Mouse (Mus musculus) lung, postnatal 25 days (tissue): ENCODE results near the gene Abcd3.
"Not testable (repeated sequence)": the region's sequence is repeated elsewhere in the genome, so short reads cannot be mapped to it uniquely, and the experiment has no call there.

Experiments
- DNase-seq: peaks from one replicate; pipeline ENCODE4 v3.0.0; 2022; ENCODE audit warnings: low spot score

Gene Abcd3

GRCm38 (mm10) chr3:121818736-121819396 lies 3.8 kb upstream of the Abcd3 start:
- DNase-seq: no peak

DNA sequence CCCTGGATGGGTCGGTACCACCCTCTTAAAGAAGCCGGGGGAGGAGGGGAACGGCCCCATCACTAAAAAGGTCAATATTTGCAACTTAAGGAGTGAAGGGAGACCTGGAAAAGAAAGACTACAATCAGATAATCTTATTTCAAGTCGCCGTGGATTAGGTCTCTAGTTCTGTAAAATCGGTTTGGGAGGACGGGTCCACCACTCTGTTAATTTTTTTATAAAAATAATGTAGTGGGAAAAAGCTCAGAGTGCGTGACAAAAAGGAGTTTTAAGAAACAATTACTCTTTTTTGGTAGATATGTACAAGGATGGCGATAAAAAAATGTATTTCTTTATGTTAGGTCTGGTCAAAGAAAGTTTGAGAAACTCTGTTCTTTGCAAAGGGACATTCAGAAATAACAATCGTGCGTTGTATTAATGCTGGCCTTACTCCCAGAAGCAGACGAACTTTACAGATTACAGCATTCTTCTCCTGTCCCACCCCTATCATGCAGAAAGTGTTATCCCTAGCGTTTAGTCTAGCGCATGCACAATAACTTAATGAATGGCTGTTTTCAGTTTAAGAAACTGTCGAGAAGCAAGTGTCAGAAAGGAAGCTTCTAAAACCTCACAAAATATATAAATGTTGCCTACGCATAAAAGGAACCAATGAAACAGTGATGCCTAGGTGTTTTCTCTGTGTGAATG lies 590 bp upstream of the Abcd3 start:
- no peak for DNase-seq

DNA sequence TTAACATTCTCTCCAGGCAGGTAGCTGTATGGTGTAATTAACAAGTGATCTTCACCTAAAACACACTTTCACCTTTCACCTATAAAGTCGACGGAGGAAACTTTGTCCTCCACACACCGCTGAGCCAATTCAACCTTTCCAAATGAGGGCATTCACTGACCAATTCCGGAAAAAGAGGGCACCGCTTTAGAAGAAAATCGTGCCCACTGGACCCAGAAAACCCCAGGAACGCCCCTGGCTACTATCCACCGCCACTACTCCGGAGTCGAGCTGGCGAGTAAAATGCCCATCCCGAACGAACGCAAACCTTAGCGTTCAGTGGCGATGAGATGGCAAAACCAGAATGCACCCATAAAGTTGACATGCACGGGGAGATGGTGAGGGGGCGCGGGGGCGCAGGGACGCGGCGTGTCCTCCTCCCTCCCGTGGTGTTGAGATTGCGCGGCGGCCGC lies 663 bp downstream of the Abcd3 start:
- peak; percentile 21 for DNase-seq

- DNase-seq: no peak
These were observed 1.3 kb downstream of the Abcd3 start for GRCm38 (mm10) chr3:121813834-121814233.

DNA sequence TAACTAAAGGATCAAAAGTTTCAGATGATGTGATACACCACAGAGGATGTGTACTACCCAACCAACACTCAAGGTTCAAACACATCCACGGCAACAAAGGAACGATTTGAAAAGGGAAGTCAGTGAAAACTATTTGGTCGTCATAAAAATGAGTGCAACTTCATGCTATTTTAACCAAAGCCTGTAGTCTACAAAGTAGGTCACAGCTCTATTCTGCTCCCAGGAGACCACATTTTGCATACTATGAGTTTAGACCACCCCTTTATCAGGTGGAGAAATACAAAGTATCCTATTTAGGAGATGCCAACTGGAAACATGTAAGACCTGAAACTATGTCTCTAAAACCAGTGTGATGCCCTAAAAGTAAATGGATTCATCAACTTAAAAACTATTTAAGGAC lies 6.9 kb downstream of the Abcd3 start:
- no peak for DNase-seq

- DNase-seq: no peak
These were observed 20.9 kb downstream of the Abcd3 start for GRCm38 (mm10) chr3:121794214-121794613.

GRCm38 (mm10) chr3:121792246-121792645 lies 22.9 kb downstream of the Abcd3 start:
- no peak for DNase-seq

DNA sequence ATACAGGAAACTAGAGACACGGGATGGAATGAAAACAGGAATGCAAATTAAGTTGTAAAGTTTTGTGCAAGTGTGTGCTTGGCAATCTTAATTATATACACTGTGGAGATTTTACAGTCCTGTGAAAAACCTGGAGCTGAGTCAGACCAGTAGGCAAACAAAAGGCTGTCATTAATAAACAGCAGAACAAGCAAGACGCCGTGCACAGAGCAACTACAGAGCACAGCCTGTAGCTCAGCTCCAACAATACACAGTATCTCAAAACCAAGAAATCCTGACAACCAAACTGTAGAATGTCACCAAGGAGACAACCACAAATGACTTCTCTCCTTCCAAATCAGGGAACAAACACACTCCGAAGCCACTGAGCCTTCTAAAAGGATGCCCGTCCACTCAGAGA lies 24.7 kb downstream of the Abcd3 start:
- DNase-seq: no peak

DNA sequence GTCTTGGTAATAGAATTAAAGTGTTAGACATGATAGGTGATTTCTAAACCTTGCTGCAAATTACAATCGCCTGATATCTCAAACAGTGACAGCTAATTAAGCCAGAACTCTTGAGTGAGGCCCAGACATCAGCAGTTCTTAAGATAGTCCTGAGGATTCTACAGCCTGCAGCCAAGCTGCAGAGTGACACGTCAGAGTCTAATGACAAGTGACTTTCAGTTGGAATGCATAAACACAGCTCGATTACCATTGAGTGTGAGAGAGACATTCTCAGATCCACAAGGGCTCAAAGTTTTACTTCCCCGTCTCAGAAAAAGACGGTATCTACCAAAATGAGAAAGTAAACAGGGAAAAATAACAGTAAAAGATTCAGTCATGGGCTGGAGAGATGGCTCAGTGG lies 25.3 kb downstream of the Abcd3 start:
- DNase-seq: no peak

- DNase-seq: peak; percentile 35
These were observed 32.1 kb downstream of the Abcd3 start for GRCm38 (mm10) chr3:121783020-121783419.

DNA sequence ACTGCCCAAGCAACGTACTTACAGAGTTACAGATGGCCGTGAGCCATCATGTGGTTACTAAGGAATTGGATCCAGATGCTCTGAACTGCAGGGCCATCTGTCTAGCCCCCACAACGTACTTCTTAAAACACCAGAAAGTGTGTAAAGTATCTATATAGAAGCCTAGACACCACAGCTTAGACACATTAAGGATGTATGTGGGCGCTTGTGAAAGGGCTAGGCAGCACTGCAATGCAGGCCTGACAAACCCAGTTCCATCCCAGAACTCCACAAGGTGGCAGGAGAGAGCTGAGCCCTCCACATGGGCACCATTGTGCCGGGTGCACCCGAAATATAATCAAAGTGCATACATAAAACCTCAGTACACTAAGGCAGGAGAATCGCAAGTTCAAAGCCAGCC lies 37.2 kb downstream of the Abcd3 start:
- peak; percentile 56 for DNase-seq

GRCm38 (mm10) chr3:121773336-121773735 lies 41.8 kb downstream of the Abcd3 start:
- not testable (repeated sequence) for DNase-seq

DNA sequence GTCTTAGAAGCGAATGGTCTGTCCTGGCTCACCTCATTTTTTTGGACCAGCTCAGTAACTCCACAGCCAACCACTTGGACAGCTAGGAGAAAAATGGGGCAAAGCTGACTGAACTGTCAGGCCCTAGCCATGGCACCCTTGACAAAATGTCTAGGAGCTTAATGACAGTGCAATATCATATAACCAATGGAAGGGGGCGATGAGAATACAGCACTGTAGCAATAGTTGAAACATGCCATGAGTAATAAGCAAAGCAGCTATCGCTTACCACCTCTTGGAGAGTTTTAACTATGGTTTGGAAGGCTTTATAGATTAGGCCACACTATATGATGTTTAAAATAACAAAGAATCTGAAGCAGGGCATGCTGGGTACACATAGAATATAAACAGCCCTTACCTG lies 46.3 kb downstream of the Abcd3 start:
- no peak for DNase-seq

DNA sequence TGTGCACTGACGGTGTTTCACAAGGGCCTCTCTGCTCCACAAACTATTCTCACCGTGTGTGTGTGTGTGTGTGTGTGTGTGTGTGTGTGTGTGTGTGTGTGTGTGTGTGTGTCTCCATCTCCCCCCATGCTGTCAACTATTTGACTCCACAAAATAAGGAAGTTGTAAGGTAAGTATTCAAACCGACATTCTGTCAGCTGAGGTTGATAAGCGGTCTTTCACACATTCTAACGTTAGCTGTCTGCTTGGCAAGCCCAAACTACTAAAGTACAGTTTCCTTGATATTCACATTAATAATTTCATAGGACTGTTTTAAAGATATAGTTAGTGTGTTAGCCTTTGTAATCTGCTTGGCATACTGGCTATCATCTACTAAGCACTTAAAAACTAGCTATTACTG lies 48.3 kb downstream of the Abcd3 start:
- no peak for DNase-seq

DNA sequence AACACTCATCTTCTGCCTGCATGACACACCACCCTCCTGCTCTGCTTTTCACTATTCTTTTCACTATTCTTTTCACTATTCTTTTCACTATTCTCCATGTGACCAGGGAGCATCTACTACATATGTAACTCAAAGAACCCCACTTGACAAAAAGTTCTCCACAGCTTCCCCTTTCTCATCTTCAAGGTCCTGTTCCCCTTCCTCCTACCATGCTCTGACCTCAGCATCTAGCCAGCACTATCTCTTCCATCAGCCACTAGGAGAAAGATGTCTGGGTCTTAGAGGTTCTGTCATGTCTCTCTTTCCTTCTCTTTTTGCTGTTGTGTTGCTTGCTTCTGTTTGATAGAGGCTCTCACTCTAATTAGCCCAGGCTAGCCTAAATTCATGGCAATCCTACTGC lies 49.1 kb downstream of the Abcd3 start:
- no peak for DNase-seq

GRCm38 (mm10) chr3:121762056-121762852 lies 52.8 kb downstream of the Abcd3 start:
- no peak for DNase-seq

GRCm38 (mm10) chr3:121758373-121758772 lies 56.7 kb downstream of the Abcd3 start:
- no peak for DNase-seq

- no peak for DNase-seq
These were observed 60.0 kb downstream of the Abcd3 start for GRCm38 (mm10) chr3:121755152-121755551.

- not testable (repeated sequence) for DNase-seq
These were observed 60.6 kb downstream of the Abcd3 start for GRCm38 (mm10) chr3:121754319-121755090.

DNA sequence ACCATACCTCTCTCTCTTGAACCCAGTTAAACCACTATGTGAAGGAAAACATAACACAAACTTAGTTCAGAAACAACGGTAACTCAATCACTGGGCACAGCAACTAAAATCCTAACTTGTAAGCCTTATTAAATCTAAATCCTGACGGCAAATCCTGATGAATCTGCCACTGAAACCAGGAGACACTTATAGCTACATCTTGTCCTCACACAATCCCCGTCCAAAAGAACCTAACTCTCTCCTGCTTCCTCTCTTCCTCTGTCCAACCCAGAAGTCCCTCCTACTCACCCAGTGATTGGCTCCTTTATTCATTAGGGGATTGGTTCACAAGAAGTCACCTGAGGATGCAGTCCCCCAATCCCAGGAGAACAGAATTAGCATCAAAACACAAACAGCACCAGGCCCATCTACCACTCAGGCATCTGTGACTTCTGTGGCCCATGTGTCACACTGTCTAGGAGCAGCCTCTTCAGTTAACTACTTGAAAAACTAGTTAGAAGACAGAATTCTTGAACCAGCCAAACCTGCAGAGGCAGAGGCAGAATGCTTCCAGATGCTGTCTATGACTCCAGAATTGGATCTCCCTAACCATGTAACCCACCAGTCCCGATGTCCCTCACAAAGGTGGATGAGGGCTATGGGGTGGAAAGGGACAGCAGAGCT lies 73.8 kb downstream of the Abcd3 start:
- DNase-seq: not testable (repeated sequence)

- DNase-seq: no peak
These were observed 75.5 kb downstream of the Abcd3 start for GRCm38 (mm10) chr3:121739489-121740213.
